Mouse (Mus musculus): ENCODE measurements around the gene Cntn3.

GRCm38 (mm10) chr6:102590151-102590550, 17.2 kb upstream of the Cntn3 start:
- no peak for TF ChIP-seq CTCF (IDR thresholded peaks at IDR 0.05; ENCODE audit: low read depth)
- TF ChIP-seq EP300 (IDR thresholded peaks at IDR 0.05; ENCODE audit: low read depth), result no peak

Measured in liver, embryonic 14.5 days (tissue).